Mouse (Mus musculus) heart, postnatal 4 days (tissue): Measurements from ENCODE around the gene Tdp2. TPM values are rescaled to one million over a fixed set of nuclear protein-coding genes. Genes with fewer than 3 reads are reported as not detected.

ENCODE experiments used
- DNase-seq: peaks from one replicate; pipeline ENCODE4 v3.0.0; 2021
- total RNA-seq, 2 experiments: library from RNA; stranded (reverse); gene quantifications; 2 replicates each; pipeline ENCODE4 v1.2.3; 2021

Gene Tdp2
- 10 to 100 TPM; 16.9 to 21.0 TPM for total RNA-seq

DNA sequence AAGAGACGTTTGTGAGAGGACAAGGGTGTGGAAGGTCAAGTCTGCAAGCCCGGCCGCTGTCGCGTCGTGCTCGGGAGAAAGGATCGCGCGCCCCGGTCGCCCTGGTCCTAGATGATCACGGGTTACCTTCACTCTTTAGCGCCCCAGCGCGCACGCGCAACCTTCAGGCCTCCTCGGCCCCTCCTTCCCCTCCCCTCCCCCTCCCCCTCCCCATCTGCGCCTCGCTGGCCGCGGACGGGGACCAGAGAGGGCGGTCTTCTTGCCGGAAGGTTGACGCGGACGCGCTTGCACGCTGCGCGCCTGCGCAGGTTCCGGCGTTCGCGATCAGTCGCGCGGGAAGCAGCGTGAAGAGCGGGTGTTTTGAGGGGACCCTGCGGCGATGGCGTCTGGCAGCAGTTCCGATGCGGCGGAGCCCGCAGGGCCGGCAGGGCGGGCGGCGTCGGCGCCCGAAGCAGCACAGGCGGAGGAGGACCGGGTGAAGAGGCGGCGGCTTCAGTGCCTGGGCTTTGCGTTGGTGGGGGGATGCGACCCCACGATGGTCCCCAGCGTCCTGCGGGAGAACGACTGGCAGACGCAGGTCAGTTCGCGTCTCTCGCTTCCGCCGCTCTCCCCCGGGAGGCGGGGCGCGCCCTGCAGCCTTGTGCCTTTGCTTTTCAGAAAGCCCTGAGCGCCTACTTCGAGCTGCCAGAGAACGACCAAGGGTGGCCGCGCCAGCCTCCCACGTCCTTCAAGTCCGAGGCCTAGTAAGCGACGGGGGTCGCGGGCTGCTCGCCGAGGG, at the start of gene Tdp2, which contains the start of gene Acot13:
TSS of gene Tdp2 (plus strand) at position 327 of the 778 bp plus-strand sequence.
TSS of gene Acot13 (minus strand) at position 188 of the 778 bp plus-strand sequence.
- peak; percentile 96 for DNase-seq

DNA sequence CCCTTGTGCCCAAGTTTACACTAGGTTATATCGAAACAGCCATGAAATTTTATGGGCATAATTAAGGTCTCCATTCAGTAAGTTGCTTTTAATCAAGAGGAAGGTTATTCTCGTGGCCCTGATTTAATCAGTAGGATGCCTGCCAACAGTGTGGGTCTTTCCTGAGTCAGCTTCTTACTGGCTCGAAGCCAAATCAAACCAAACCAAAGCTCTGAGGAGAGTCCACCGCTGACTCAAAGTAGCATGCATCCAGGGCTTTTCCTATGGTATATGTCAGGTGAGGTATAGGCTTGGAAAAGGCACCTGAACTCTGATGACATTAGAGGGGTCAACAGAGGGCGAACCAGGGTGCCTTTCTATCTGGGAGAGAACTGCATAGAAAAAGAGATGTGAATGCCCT, 49.6 kb upstream of the Tdp2 start:
- DNase-seq = peak; percentile 43

DNA sequence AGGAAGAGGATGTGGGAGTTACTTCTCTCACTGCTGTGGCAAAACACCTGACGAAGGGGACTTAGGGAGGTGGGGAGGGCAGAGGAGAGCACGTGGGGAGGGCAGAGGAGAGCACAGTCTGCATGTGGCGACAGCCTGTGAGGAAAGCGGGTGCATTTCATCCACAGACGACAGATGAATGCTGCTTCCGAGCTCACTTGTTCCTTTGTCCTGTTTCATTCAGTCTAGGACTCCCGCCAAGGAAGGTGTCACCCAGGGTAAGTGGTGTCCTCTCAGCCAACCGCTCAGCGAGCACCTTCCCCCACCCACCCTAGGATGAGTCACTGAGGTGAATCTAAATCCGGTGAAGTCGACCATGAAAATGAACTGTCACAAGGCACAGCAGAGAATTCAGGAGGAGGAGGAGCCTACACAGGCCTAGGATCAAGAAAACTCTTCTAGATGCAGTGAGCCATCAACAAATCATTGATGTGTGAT, 45.4 kb upstream of the Tdp2 start:
- peak; percentile 32 for DNase-seq

DNA sequence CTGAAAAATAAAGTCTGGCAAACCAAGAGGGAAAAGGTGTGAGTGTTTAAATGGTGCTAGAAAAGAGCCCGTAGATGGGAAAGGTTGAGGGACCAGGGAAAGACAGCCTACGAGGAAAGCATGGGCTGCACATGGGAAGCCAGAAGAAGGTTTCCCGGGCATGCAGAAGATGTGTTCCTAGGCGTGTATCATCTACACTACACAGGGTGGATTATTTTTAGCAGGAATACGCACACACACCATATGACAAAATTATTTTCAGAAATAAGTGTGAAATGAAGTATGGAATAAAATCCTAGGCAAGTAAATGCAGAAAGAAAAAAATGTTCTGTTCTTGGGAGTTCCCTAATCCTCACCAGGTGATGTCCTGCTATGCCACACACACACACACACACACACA, 44.0 kb upstream of the Tdp2 start:
- no peak for DNase-seq

DNA sequence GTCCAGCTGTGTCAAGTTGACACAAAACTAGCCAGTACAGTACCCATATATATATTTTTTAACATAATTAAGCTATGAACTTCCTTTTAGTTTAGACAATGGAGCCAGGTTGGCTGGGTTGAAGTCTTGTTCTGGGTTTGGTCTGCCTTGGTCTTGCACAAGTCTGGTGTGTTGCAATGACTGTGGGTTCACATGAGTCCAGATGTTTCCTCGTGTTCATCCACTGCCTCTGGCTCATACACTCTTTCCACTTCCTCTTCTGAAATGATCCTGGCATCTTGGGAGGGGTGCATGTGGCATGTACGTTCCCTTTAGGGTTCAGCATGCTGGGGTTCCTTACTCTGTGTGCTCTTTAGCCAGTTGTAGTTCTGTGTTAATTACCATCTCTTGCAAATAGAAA, 40.1 kb upstream of the Tdp2 start:
- no peak for DNase-seq

DNA sequence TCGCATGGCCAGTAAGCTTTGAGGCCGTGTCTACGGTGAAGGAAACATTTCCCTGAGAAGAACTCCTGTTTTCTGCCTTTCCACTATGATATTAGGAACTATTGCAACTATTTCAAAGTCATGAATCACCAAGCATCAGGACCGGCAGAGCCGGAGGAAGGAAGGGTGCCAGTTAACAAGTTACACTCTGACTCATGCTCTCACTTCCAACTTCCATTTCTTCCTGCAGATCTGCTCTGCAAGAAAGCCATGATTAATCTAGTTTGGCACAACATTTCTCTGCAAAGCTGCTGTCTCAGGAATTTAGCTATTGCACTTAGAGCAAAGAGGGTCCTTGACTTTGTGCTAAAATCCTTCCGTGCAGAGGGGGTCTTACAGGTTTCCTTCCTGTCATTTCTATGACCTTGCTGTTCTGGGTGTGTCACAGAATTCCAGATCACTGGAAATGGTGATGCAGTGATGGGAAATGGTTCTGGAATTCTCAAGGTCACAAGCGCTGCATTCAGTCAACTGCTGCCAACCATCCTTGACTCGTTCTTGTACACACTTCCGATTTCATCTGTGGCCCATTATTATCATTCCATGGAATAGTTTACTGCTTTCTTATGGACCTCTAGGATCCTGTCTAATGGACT, 39.0 kb upstream of the Tdp2 start:
- no peak for DNase-seq

DNA sequence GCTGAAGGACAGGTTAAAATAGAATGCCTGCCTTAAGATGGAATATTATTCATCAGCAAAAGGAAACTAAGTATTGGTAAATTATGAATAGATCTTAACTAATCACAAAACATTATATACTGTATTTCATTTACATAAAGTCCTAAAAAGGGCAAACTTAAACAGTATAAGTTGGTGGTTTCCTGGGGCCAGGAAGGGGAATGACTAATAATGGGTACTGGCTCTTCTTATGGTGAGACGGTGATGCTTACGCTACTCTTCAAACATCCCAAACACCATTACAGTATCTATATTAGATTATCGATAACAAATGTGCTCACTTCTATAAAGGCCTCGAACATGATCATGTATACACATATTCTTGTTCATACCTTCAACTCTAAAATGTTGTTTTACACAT, 32.8 kb upstream of the Tdp2 start:
- DNase-seq = no peak

DNA sequence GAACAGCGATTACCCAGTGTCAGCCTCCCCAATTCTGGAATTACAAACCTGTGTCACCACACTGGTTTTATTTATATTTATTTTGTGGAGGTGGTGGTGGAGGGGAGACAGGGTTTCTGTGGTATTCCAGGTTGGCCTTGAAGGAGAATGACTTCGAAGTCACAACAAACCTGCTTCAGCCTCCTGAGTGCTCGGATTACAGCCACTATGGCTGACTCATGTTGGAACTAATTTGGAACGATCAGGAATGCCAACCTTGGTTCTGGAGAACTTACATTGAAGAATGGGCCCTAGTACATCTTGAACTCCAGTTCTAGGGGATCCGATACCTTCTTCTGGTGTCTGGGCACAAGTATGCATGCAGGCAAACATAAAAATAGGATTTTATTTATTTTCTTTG, 32.1 kb upstream of the Tdp2 start:
- no peak for DNase-seq

DNA sequence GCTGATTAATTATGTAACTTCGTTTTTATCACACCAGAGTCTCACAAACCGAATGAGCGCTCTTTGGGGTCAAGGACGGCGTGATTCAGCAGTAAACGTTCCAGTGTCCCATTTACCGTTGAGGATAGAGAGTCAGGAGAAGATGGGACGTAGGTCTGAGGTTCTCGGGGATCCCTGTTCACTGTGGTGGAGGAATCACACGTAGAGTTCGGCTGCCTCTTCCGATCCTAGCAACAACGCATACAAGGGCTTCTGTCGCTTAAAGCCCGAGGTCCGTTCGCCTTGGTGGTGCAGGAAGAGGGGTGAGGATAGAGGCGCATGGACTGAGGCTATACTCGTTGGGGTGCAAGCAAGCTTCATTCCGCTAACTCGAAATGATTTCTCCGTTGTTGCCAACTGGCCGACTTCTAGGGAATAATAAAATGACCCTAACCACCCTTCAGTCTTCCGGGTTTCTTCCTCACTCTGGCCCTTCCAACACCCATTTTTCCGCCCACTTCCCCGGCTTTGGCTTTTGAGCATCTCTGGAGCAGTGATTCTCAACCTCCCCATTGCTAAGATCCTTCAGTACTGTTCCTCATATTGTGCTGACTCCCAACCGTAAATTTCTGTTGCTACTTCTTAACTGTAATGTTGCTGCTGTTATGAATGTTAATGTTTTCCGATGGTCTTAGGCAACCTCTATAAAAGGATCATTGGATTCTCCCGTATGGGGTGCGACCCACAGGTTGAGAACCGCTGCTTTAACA, 31.4 kb upstream of the Tdp2 start:
- peak; percentile 40 for DNase-seq

DNA sequence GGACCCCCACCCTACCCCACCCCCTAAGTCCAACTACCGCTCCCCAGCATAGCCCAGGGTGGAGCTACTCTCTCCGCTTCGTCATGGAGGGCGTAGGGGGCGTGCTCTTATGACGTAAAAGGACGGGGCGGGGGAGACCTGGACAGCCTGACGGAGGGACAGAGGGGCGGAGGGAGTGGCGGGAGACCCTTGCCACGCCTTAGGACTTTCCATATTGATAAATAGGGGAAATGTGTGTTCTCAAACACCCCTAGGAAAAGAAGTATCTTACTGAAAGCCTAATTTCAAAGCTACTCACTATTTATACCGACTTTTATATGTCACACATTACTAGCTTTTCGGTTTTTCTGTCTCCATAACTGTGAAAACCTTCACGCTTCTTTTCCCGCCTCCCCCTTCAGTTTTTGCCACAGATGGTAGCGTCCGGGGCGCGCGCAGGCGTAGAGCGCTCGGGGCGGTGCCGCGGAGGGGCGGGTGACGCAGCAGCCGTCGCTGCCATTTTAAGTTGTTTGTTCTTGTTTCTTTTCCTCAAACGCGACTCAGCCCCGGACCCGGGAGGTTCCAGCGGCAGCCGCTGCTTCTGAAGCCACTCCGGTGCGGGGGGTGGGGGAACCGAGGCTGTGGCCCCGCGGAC, 30.7 kb upstream of the Tdp2 start:
- peak; percentile 97 for DNase-seq

DNA sequence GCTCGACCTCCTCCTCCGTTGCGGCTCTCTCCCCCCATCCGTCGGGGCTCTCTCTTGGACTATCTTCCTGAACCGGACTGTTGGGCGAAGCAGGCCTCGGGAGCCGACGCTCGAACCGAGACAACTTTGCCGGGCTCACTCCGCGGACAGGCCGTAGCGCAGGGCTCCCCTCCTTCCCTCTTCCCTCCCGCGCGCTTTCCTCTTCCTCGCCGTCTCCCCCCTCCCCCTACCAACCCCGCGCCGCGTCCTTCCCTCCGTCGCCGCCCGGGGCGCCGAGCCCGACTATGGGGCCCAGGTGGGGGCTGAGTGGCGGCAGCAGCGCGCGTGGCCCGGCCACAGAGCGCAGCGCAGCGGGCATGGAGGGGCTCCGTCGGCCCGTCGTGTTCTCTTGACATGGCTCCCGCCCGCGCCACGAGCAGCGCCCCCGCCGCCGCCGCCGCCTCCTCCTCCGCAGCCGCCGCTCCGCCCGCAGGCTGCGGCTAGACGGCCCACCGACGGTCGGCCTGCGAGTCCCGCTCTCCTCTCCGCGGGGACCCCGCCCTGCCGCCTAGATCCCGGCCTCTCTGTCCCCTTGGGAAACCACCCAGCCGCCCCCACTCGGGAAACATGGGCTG, 30.1 kb upstream of the Tdp2 start, which contains the start of gene BC005537:
TSS of gene BC005537 (plus strand) at position 350 of the 614 bp plus-strand sequence.
- peak; percentile 74 for DNase-seq

DNA sequence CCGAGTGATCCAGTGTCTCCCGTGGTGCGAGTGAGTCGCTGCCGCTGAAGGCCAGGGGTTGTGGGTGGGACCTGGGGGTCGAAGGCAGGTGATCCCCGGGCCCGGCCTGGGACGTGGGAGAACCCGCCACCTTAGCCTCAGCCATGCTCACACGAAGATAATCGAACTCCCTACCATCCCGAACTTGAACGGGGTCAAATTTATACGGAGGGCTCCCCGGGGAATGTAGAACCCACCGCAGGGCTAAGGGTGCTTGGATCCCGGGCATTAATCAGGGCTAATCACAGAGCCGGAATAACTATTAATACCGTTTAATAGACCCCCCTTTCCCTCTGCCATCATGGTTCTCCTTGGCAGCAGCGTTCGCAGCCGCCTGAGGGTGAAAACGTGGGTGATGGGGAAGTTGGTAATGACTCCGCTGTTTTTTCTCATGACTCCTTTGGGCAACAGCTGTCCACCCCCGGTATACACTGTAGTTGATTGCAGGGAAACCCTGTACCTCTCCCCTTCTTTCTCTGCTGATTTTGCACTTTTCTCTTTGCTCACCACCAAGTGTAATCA, 29.3 kb upstream of the Tdp2 start:
- peak; percentile 33 for DNase-seq

DNA sequence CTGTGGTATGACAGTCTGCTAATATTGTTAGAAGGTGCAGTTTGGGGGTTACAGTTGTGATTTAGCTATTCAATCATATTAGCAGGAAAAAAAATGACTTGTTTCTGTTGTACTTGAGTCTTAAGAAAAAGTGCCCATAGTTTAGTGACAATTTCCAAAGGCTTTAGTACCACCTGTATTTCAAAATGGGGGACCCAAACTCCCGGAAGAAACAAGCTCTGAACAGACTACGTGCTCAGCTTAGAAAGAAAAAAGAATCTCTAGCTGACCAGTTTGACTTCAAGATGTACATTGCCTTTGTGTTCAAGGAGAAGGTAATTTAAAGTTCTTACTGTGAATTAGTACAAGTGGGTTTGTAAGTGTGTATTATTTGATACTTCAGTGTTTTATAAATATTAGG, 28.3 kb upstream of the Tdp2 start:
- no peak for DNase-seq

DNA sequence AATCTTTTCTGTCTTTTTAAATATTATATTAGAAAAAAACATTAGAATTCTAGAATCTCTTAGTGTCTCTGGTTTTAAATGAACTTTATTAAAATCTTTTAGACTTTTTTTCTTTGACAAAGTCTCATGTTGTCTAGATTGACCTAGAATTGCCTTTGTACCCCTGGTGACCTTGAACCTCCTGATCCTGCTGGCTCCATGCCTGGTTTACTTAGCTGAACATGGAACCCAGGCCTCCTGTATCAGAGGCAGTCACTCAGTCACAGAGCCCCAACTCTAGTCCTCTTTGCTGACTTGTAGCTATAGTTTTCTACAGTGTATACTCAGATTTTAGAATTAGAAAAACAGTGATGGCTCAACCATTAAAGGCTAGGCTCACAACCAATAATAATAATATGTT, 25.4 kb upstream of the Tdp2 start:
- peak; percentile 32 for DNase-seq

DNA sequence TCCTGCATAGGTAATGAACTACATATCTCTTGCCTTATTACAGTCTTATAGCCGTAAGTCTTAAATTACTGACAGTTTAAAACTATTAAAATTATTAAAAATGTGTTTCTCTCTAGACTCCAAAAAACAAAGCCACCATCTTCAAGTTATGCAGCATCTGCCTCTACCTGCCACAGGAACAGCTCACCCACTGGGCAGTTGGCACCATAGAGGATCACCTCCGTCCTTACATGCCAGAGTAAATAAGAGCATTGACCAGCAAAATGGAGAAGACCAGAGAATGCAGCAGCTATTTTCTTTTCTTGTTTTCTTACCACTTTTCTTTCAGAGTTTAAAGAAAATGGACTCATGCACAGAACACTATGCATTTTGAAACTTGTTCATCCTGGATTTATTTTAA, 19.0 kb upstream of the Tdp2 start:
- no peak for DNase-seq

DNA sequence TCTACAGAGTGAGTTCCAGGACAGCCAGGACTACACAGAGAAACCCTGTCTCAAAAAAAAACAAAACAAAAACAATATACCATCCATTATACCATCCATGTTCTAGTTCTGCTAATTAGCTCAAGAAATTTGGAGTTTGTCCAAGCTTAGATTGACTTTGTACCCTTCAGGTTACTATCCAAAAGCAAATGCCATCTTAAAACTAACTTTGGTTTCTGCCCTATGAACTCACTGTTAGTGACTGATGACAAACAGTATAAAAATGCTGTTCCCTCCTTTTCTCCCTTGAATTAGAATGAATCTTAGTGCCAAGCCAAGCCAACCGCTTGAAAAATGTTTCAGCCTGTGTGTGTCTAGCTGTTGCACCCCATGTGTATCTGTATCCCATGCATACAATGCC, 16.9 kb upstream of the Tdp2 start:
- no peak for DNase-seq

DNA sequence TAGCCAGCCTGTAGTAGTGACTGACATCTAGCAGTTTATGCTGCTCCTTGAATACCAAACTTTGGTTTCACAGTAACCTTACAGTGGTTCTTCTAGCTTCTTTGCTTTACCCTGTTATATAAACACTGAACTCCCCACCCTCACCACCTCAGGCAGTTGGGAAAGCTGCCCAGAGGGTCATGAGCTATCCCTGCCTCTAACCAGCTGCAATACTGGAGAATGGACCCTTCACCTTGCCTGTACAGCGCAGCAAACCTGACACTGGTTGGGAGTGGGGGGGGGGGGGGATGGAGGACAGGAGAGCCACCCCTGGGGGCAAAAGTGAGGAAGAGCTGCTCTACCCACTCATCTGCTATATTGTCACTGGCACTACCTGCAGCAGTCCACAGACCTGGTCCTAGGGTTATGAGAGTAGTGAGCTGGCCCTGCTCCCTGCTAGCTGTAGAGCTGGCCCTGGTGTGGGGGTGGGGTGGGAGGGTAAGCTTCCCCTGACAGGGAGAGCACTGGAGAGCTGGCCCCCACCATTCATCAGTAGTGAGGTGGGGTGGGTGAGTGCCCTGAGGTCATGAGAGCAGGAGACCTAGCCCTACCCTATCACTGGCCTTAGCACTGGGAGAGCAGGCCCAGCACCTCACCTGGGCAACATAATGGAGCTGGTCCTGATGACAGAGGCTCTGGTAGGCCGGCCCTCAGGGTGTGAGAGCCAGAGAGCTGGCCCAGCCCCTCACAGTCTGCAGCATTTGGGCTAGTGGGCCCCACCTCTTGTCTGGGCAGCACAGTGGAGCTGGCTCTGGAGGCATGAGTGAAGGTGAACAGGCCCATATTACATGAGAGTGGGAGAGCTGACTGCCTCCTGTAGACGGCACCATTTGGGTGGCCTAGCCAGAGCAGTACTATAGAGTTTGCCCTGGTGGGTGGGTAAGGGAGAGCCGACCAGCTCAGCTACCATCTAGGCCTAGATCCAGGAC, 15.1 kb upstream of the Tdp2 start:
- DNase-seq = peak; percentile 20

DNA sequence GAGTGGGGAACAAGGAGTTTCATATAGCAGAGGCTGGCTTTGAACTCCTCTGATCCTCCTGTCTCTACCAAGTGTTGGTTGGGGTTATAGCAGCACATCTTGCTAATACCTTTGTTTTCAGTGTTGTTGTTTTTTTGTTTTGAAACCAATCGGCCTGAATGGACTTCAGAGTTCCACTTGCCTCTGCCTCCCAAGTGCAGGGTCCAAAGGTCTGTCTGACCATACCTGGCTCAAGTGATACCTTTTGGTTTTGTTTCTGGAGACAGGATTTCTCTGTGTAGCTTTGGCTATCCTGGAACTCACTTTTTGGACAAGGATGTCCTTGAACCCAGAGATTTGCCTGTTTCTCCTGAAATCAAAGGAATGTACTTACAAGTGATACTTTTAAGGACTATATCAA, 11.5 kb upstream of the Tdp2 start:
- DNase-seq = no peak

DNA sequence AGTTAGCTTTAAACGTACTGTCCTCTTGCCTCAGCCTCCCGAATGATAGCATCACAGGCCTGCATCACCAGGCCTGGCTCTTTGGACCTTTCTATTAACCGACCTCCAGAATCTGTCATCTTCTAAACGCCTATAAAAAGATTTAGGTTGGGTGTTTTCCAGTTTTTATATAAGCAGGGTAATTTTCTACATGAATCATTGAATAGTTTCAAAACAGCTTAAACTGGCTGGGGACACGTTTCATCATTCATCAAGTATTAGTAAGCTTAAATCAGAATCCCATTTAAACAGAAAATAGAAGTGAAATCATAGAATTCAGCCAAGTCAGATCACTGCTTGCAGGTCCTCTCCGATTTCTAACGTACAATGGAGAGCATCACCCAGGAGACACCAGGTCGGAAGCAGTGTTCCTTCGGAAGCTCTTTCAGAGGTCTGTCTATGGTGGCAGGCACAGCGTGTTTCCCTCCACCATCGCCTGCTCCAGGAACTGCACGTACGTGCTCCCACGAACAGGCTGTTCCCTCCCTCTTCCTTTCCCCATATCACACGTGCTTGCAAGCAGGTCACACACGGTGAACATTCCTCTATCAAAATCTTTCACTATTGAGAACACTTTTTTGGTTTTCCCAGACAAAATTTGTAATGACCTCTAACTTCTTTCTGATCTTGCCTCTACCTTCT, 8.7 kb upstream of the Tdp2 start:
- DNase-seq = no peak

DNA sequence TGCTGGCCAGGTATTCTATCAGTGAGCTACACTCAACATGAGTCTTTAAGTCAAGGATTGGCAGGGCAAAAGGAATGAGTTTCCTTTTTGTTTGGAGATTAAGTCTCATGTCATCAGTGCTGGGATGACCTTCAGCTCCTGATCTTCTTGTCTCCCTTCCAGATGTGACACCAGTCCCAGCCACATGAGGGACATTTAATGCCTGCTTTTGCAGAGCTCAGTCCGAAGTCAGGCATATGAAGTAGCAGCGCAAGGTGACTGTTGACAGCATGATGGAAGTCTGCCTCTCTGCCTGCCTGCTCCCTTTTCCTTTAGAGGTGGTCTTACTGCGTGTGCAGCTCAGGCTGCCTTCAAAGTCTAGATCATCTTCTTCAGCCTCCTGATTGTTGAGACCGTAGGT, 6.8 kb upstream of the Tdp2 start:
- peak; percentile 42 for DNase-seq
